Mouse (Mus musculus) cortical plate, adult 2 months (tissue): Measurements from ENCODE around the gene Rab35.

Source experiments
- CTCF ChIP-seq: fragments of 200-500 bp; IDR thresholded peaks from 2 replicates; pipeline ENCODE4 v1.5.1; 2011; ENCODE audit warnings: mild to moderate bottlenecking, control low read depth, low read length; ENCODE audit not compliant: insufficient read depth; ENCODE audit errors: extremely low read depth
- POLR2A ChIP-seq: fragments of 200-500 bp; IDR thresholded peaks from 2 replicates; pipeline ENCODE4 v1.6.1; 2011; ENCODE audit warnings: mild to moderate bottlenecking, low read length, control low read depth; ENCODE audit not compliant: insufficient read depth; ENCODE audit errors: extremely low read depth

DNA sequence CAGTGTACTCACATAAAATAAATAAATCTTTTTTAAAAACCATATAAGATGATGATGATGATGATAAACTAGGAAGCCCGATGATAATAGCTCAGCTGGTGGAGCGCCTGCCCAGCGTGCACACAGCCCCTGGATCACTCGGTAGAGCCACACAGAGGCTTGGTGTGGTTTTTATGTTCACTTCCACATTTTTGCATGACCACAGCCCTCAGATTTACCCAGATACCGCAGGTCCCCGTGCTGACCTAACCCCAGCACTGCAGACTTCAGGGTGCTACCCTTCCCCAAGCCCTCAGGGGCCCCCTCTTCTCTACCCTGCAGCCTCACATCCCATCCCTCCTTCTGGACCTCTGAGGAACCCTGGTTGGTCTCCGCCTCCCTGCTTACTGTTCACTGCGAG lies 3.6 kb upstream of the Rab35 start:
- TF ChIP-seq POLR2A (no peak), CTCF (no peak)
